Comparison of ENCODE assay signal across 24 mouse cellular contexts in the genomic region with DNA sequence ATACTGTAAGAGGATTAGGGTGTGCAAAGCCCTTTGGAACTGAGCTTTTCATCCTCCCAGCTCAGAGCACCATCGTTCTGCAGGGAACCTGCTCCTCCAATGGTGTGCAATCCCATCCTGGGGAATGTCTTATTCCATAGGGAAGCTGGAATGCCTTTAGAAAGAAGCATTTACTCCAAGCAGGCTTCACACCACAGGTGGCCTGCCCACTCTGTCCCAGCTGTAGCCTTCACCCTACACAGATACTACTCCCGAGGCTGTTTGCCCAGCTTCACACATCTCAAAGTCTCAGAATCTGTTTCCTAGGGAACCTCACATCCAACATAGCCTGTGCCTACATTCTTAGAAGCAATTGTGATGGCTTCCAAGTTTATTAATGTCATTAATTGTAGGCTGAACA.
DNase-seq lines count a peak whose midpoint lies in the region; ATAC-seq and TF ChIP-seq lines count a peak whose summit lies in the region.
"Had no signal": no experiment of that assay in that cellular context is flagged by ENCODE, and none has a peak within 500 bp of the region (broad histone marks: within the 10 kb centered on the region; RNA-seq: fewer than 3 reads in every experiment).

No protein-coding gene starts in this region.

- DNase-seq in kidney, adult 18-20 months = peak; percentile 1
- DNase-seq in kidney, adult 11 months = no peak
- peak; percentile 38 to 67 for DNase-seq in left cerebral cortex, adult 2 months (ENCODE audit: extremely low spot score in 1 of 2, low spot score in 2 of 2)
- peak; percentile 79 to 85 for DNase-seq in right cerebral cortex, adult 2 months (ENCODE audit: low spot score in 2 of 2)
- DNase-seq in cerebellum, postnatal 4 days (ENCODE audit: low spot score in 2 of 2) = no peak
- no peak for DNase-seq in ovary, adult 18-20 months (ENCODE audit: low spot score)
- no peak for DNase-seq in lung, postnatal 36 days
- DNase-seq: adrenal gland, postnatal 14 days; cerebellum, adult 11 months; cerebellum, postnatal 10 days; embryo, embryonic 11 days; heart, postnatal 10 days; kidney, adult 9 months; kidney, postnatal 25 days; layer of hippocampus, postnatal 36 days; liver; lung, postnatal 10 days; midbrain, embryonic 14.5 days had no signal

- ATAC-seq in frontal cortex, adult (ENCODE audit: low TSS enrichment) = peak; percentile 96
- ATAC-seq: activated CD4-positive, CD25-positive, alpha-beta regulatory T cell, adult 4 months; CD4-positive, CD25-positive, alpha-beta regulatory T cell, adult 4 months; Patski had no signal

- H3K4me3 ChIP-seq in left cerebral cortex, adult 2 months = no peak overlapping the region
- H3K4me3 ChIP-seq: hindbrain, embryonic 12.5 days; megakaryocyte, embryonic 14.5 days had no signal

- H3K27ac ChIP-seq in left cerebral cortex, adult 2 months = no peak overlapping the region
- H3K27ac ChIP-seq: hindbrain, embryonic 12.5 days had no signal

- TF ChIP-seq CTCF in left cerebral cortex, adult 2 months (IDR thresholded peaks at IDR 0.05) = no peak

- intact Hi-C loops in left cerebral cortex, adult 2 months (cut with DNase I) = loop anchor here (5.0 kb wide), 1 partner anchor 57 kb away; no protein-coding TSS in a partner anchor

Comparison
In these comparisons a context has a peak if more than half of its experiments do, and no peak if none do; other contexts are left out.
1. DNase-seq: peak in kidney, adult 18-20 months (single experiment), left cerebral cortex, adult 2 months (2 of 2) and right cerebral cortex, adult 2 months (2 of 2); none in kidney, adult 11 months (single experiment), cerebellum, postnatal 4 days (0 of 2), ovary, adult 18-20 months (single experiment) and lung, postnatal 36 days (single experiment).